Mouse (Mus musculus) small intestine, adult 2 months (tissue): Measurements from ENCODE around the gene Col4a2.

Experiments used
- CTCF ChIP-seq: fragments of 200-500 bp; IDR thresholded peaks from 2 replicates; pipeline ENCODE4 v1.5.1; 2012; ENCODE audit warnings: low read depth, mild to moderate bottlenecking, control low read depth, inconsistent platforms, low read length, moderate library complexity, mixed read lengths; ENCODE audit not compliant: insufficient replicate concordance, insufficient read length; ENCODE audit errors: extremely low read depth
- POLR2A ChIP-seq: fragments of 200-500 bp; IDR thresholded peaks from 2 replicates; pipeline ENCODE4 v1.6.1; 2012; ENCODE audit warnings: low read depth, mild to moderate bottlenecking, control low read depth, inconsistent platforms, low read length, moderate library complexity

DNA sequence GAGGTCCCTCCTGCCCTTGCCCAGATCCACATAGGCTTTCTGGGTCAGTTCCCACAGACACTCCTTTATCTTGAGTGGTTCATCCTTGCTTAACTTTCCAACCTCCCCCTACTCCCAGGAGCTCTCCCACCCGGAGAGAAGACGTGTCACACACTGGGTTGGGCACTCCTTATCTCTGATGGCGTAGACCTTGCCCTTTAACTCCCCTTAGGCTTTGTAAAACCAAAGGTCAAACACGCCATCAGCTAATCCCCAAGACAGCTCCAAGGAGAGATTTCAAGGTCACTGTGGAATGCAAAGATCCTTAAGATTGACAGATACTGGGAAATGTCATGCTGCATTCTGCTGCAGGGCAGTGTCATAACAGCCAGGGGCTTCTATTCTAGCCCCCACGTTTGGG lies 3.4 kb upstream of the Col4a2 start:
- no peak for TF ChIP-seq CTCF
- TF ChIP-seq POLR2A, result no peak
